Mouse (Mus musculus) MEL (cell line): ENCODE measurements around the gene Gbx2.

Source experiments
- CHD2 ChIP-seq: IDR thresholded peaks from 2 replicates; pipeline ENCODE4 v1.6.1; 2011; ENCODE audit warnings: low read length, improper control_type of control experiment
- CTCF ChIP-seq, 3 experiments: IDR thresholded peaks in 2 of 3; conservative IDR thresholded peaks in 1 of 3; 2 replicates each; pipeline ENCODE4 v1.5.1; 2011 to 2012; ENCODE audit warnings: low read length in 3 of 3, low read depth in 2 of 3, mild to moderate bottlenecking in 2 of 3, improper control_type of control experiment in 1 of 3, inconsistent platforms in 1 of 3, mixed read lengths in 1 of 3, moderate library complexity in 1 of 3; ENCODE audit not compliant: control insufficient read depth in 1 of 3, insufficient read depth in 1 of 3, poor library complexity in 1 of 3, severe bottlenecking in 1 of 3
- EP300 ChIP-seq, 2 experiments: IDR thresholded peaks; 2 replicates each; pipeline ENCODE4 v1.6.1; 2011; ENCODE audit warnings: improper control_type of control experiment in 2 of 2, low read length in 2 of 2, low read depth in 1 of 2, mild to moderate bottlenecking in 1 of 2
- GATA1 ChIP-seq: IDR thresholded peaks from 2 replicates; pipeline ENCODE4 v1.6.1; 2011; ENCODE audit warnings: low read depth, low read length, improper control_type of control experiment
- HCFC1 ChIP-seq: IDR thresholded peaks from 2 replicates; pipeline ENCODE4 v1.6.1; 2012; ENCODE audit warnings: low read depth, mild to moderate bottlenecking, inconsistent platforms, low read length, improper control_type of control experiment, moderate library complexity
- MXI1 ChIP-seq: IDR thresholded peaks from 2 replicates; pipeline ENCODE4 v1.6.1; 2011; ENCODE audit warnings: mild to moderate bottlenecking, low read depth, low read length, improper control_type of control experiment
- POLR2A ChIP-seq, 2 experiments: IDR thresholded peaks; 2 replicates each; pipeline ENCODE4 v1.6.1; 2011 to 2012; ENCODE audit warnings: low read length in 2 of 2, mild to moderate bottlenecking in 2 of 2, control low read depth in 1 of 2, improper control_type of control experiment in 1 of 2, low read depth in 1 of 2, moderate library complexity in 1 of 2; ENCODE audit not compliant: control insufficient read depth in 1 of 2, insufficient read depth in 1 of 2, poor library complexity in 1 of 2
- POLR2AphosphoS5 ChIP-seq: IDR thresholded peaks from 2 replicates; pipeline ENCODE4 v1.6.1; 2012; ENCODE audit warnings: low read depth, borderline replicate concordance, mild to moderate bottlenecking, inconsistent platforms, low read length, moderate library complexity, mixed read lengths
- RAD21 ChIP-seq: IDR thresholded peaks from 2 replicates; pipeline ENCODE4 v1.6.1; 2011; ENCODE audit warnings: mild to moderate bottlenecking, low read depth, low read length, improper control_type of control experiment
- TAL1 ChIP-seq: IDR thresholded peaks from 2 replicates; pipeline ENCODE4 v1.6.1; 2012; ENCODE audit warnings: mild to moderate bottlenecking, inconsistent platforms, low read length, moderate library complexity, mixed read lengths
- TCF12 ChIP-seq: IDR thresholded peaks from 2 replicates; pipeline ENCODE4 v1.6.1; 2014; ENCODE audit warnings: low read depth, mild to moderate bottlenecking, inconsistent platforms, low read length, improper control_type of control experiment, moderate library complexity
- USF2 ChIP-seq, 2 experiments: IDR thresholded peaks; 2 replicates each; pipeline ENCODE4 v1.6.1; 2011 to 2012; ENCODE audit warnings: improper control_type of control experiment in 2 of 2, low read length in 2 of 2, borderline replicate concordance in 1 of 2, inconsistent platforms in 1 of 2, low read depth in 1 of 2, mild to moderate bottlenecking in 1 of 2; ENCODE audit not compliant: insufficient read depth in 1 of 2
- ZC3H11A ChIP-seq: IDR thresholded peaks from 2 replicates; pipeline ENCODE4 v1.6.1; 2012; ENCODE audit warnings: low read depth, mild to moderate bottlenecking, inconsistent platforms, low read length, improper control_type of control experiment

DNA sequence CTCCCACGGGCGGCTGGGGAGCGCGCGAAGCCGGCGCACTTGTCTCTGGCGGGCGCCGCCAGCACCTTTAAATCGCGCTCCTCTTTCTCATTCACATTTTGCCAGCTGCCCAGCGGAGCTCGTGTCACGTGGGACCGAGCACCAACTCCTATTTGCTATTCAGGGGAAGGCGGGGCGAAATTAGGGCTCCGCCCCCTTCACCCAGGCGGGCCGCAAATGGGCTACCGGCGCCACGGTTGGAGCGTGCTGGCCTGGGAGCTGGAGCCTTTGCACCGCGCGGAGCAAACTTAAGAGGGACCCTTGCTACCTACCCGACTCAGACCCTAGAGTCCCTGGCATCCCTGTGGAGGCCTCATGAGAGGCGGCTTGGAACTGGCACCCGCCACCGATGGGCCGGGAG lies at the start of gene Gbx2:
- TF ChIP-seq TAL1 (no peak), POLR2AphosphoS5 (no peak), GATA1 (no peak), POLR2A (IDR thresholded peaks at IDR 0.05; ENCODE audit: control insufficient read depth in 1 of 2, insufficient read depth in 1 of 2, low read depth in 1 of 2, low read length in 2 of 2, poor library complexity in 1 of 2) (no peak), CTCF (IDR thresholded peaks at IDR 0.05 in 2 of 3, conservative IDR thresholded peaks at IDR 0.05 in 1 of 3; ENCODE audit: control insufficient read depth in 1 of 3, insufficient read depth in 1 of 3, low read depth in 2 of 3, low read length in 3 of 3, poor library complexity in 1 of 3, severe bottlenecking in 1 of 3) (no peak), HCFC1 (no peak), CHD2 (no peak), ZC3H11A (no peak), TCF12 (no peak), RAD21 (no peak), MXI1 (no peak), EP300 (IDR thresholded peaks at IDR 0.05; ENCODE audit: low read depth in 1 of 2, low read length in 2 of 2) (no peak), USF2 (IDR thresholded peaks at IDR 0.05; ENCODE audit: borderline replicate concordance in 1 of 2, insufficient read depth in 1 of 2, low read depth in 1 of 2, low read length in 2 of 2) (no peak)
